Mouse (Mus musculus): ENCODE measurements at regions not wholly inside any gene's neighbourhood (a gene's known extent, or its start where the extent isn't known, plus 50 kb on each side); places are given as distances from the start of the nearest gene placed in this dataset.

- TF ChIP-seq CEBPB (IDR thresholded peaks at IDR 0.05; ENCODE audit: insufficient read depth, poor library complexity, severe bottlenecking) = no peak
- TF ChIP-seq POLR2A (IDR thresholded peaks at IDR 0.05; ENCODE audit: insufficient read length, low read depth) = no peak
- TF ChIP-seq SRF (IDR thresholded peaks at IDR 0.05; ENCODE audit: control insufficient read depth, insufficient read length, low read depth) = no peak
- no peak for TF ChIP-seq TCF3 (IDR thresholded peaks at IDR 0.05; ENCODE audit: insufficient read length, low read depth)
- TF ChIP-seq POLR2AphosphoS2 (IDR thresholded peaks at IDR 0.05; ENCODE audit: insufficient read length, low read depth) = no peak
- no peak for TF ChIP-seq REST (IDR thresholded peaks at IDR 0.05; ENCODE audit: insufficient read depth, insufficient read length)
- no peak for TF ChIP-seq MYOG (IDR thresholded peaks at IDR 0.05; ENCODE audit: control insufficient read depth in 1 of 3, insufficient read depth in 1 of 3, insufficient read length in 2 of 3, low read depth in 2 of 3)
- no peak for TF ChIP-seq MAX (IDR thresholded peaks at IDR 0.05; ENCODE audit: low read depth)
- no peak for TF ChIP-seq TCF12 (IDR thresholded peaks at IDR 0.05; ENCODE audit: insufficient read depth, poor library complexity, severe bottlenecking)
- TF ChIP-seq E2F4 (IDR thresholded peaks at IDR 0.05; ENCODE audit: insufficient read depth) = no peak
Measured at GRCm38 (mm10) chr9:33571990-33572389, 913.7 kb upstream of the Kirrel3 start.
